Mouse (Mus musculus) embryo, embryonic 9.5 days (tissue): ENCODE data around the gene Aanat.

Experiments
- DNase-seq: peaks from one replicate; pipeline ENCODE4 v3.0.0-alpha.2; 2017; ENCODE audit errors: extremely low spot score

The Aanat gene

DNA sequence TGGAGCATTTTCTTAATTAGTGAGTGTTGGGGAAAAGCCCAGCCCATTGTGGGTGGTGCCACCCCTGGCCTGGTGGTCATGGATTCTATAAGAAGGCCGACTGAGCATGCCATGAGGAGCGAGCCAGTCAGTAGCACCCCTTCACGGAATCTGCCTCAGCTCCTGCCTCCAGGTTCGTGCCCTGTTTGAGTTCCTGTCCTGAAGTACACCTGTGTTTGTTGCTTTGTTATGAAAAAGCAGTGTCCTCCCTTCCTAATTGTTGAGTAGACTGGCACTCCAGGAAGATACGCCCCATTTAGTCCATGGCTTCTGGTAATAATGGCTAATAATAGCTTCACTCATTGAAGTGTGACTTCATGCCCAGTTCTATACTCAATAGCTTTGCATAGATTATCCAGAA, at the start of gene Aanat:
Gene Aanat, plus strand, starts transcription at position 123 of the 400 bp plus-strand sequence.
- DNase-seq = no peak

DNA sequence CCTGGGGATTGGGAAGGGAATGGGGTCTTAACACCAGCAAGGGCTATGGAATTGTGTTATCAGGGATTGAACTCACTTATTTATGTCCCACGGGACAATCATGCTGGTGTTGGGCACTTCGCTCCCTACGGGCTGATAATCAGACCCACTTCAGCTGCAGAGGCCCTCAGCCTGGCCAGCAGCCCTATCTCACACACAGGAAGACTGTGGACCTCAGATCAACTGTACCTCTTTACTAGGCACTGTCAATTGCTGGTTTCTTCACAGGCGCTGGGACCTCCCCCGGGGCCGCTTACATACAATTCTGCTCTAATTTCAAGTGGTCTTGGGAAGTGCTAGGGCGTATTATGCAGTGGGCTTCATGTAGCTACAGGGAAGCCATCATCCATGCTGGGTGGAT, 49.5 kb upstream of the Aanat start:
- no peak for DNase-seq

DNA sequence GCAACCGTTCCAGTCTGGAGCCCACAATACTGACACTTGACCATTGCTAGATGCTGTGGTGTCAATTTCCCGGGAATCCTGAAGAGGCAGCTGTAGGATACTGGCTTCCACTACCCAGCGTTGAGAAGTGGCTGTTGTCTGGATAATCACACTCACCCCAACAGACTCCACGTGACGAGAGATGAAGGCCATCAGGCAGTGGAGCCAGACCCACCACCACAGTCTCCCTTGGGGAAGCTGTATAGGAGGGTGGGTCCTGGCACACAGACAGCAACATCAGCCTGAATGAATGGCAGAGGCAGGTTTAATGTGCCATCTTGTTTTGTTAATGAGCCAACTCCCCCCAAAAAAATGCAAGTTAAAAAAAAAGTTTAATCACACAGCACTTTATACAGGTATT, 48.8 kb upstream of the Aanat start:
- DNase-seq = no peak

DNA sequence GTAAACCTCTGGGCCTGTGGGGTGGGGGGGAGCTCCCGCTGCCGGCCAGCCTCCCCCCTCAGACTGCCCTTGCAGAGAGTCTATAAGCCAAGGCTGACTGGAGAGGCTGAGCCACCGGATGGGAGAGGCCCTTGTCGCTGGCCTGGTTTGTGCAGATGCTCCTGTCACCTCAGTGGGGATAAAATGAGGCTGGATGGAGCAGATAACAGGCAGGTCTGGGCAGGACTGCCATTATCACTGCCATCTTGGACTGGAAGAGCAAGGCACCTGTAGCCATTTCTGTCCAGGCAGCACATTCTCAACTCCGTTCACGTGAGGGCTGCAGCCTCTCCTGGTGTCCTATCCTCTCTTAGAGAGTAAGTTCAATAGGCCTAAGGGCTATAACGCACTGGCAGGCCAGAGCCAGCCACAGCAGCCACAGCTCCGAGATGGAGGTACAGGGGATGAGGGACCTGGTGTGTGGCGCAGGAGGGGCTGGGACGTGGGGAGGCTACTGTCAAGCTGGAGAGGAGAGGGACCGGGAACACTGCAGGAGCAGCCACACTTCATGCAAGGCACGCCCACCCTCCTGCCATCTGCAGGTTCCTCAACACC, 48.0 kb upstream of the Aanat start:
- no peak for DNase-seq

DNA sequence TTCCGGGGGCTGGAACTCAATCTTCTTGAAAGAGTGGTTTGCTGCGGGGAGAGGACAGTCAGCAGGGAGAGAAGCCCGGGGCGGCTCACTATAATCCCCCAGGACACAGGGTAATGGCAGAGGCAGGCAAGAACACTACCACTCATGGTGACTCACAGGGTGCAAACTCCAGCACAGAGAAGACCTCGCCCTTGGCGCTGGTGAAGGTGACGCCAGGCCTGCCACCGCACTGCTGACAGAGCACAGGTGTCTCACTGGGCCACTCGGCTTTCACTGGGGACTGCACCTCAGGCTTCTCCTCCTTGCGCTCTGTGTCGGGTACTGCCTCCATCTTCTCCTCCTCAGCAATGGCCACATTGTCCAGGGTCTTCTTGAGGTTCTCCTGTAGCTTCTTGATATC, 45.0 kb upstream of the Aanat start:
- DNase-seq = no peak

DNA sequence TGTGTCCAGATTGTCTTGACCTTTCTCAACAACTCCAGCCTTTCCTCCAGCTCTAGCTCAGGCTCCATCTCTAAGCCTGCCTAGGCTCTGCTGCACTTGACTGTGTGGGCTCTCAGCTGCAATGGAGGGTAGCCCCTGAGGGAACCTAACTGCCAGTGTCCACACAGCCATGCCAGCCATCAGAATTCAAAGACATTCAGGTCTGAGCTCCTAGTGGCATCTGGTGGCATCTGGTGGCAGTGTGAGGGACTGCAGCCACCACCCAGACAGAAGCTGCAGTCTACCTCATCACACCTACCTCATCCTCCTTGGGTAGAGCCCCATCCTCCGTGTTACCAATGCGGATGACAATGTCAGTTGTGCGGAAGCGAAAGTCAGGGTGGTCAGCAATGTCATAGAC, 43.1 kb upstream of the Aanat start:
- DNase-seq = no peak

DNA sequence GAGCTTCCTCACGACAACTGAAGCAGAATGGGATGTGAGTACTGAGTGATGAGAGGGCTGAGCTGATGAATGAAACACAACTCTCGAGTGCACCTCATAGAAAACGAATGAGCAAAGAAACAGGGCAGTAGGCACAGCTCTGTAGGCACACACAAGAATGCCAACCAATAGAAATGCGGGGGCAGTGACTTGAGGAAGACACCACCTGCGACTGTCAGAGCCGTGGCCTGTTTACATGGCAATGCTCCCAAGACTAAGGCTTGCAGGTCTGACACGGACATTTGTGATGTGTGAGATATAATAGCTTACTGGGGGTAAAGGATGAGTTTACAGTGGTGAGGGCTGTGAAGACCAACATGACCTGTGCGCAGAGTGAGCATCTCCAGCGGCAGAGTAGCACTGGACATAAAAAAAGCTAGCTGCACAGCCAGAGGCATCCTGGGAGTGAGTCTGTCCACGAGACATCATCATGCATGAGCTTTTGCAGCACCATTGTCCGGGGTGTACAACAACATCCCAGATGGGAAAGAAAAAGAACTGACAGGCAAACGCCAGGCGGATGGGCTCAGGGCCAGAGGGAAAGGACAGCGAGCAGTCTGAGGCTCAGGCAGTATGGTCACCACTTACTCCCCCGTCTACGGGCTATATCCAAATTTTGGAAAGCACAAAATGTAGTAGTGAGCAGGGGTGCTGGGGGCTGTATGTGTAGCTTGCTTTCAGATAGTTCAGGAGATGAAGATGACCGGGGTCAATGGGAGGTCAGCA, 38.8 kb upstream of the Aanat start:
- no peak for DNase-seq

DNA sequence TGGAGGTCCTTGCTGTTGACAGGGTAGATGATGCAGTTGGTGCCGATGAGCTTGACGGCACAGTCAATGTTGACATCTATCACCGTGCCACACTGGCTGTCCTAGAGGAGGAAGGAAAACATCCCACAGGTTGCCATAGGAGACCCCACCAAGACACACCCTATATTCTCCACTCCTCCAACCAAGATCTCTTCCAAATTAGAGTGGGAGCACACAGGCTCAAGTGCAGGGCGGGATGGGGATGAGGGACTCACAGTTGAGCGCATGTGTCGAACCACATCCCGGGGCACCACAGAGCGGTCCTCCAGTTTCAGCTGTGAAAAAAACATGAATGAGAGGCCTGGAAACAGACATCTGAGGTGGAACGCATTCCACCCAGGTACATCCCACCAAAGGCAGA, 37.5 kb upstream of the Aanat start:
- DNase-seq = no peak

DNA sequence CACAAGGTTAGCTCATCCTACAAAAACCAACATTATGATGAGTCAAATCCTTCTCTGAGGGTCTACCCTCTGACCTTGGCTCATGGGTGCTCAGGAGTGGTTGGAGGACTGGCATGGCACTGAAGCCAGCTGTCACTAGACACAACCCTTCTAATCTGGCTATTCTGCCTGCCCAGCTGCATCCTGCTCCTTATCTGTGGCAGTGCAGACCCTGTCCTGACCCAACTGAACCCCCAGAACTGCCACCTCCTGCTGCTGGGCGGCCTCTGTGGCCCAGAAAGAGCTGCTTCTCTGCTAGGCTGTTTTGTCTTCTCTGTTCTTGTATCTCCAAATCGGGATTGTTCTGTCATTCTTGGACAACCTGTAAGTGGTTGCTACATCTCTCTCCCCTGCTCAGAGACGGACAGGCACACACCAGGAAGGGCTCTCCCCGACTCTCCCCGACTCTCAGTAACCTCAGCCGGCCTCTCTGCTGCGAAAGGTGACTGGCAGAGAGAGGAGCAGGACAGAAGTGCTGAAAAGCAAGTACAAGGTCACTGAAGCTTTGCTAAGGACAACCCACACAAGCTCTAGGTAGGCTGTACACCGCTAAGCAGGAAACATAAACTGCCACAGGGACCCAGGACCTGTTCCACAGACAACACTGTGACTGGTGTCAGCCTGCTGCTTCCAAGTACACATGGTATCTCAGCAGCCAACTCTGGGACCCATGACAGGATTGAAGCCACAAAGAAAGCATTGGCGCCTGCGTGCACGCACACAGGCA, 36.8 kb upstream of the Aanat start:
- no peak for DNase-seq

DNA sequence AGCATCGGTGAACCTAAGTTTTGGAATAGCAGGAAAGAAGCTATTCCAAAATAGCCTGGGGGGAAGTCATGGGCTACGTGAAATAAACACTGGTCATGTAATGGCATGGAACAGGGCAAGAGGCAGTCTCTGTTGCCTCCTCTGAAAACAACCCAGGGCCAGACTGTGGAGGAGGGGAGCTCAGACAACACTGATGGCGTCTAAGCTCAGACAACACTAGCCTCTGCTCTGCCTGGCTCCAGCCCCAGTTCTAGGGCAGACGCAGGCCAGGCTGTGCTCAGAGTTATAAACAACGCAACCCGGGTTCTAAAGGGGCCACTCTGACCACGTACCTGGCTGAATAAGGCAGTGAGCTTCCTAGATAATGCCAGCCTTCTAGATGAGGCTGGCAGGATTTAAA, 35.5 kb upstream of the Aanat start:
- DNase-seq = no peak

DNA sequence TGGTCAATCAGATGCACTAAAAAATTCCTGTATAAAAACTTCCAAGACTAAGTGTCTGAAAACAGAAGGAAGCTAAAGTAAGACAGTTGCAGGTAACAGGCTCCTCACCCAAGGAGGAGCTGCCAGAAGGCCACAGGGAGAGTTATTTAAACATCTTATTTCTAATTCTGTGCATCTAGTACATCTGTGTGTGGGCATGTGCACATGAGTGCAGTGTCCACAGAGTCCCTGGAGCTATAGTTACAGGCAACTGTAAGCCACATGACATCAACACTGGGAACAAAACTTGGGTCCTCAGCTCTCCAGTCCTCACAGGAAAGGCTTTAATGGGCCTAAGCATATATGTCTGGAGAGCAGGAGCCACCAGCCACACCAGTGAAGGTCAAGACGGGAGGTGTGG, 34.0 kb upstream of the Aanat start:
- no peak for DNase-seq

DNA sequence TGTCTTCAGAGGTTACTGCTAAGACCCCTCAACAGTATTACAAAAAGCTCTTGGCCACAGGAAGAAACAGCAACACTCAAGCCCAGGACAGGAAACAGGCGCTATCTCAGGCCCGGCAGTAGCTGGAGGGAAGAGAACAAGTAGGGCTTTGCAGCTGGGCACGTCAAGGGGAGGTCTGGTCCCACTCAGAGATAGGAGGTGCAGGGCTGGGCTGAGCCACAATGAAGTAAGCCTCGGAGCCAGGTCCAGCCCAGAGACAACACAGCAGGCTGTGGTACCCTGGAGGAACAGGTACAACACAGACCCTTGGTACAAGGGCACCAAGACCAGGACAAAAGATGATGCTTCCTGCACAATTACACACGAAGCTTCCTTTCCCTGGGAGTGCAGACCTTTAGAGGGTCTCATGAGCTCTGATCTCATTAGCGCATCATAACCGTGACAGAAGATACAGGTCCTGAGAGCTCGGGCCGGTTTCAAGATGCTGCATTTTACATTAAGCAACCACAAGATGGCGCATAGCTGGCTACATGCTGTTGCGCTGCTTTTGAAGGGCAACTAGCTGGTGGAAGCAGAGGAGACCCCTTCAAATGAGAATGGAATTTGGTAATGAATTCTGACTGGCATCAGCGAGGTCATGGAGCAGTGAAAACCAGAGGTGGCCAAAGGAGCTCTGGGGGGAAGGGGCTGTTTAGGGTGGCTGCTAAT, 31.9 kb upstream of the Aanat start:
- peak; percentile 42 for DNase-seq

DNA sequence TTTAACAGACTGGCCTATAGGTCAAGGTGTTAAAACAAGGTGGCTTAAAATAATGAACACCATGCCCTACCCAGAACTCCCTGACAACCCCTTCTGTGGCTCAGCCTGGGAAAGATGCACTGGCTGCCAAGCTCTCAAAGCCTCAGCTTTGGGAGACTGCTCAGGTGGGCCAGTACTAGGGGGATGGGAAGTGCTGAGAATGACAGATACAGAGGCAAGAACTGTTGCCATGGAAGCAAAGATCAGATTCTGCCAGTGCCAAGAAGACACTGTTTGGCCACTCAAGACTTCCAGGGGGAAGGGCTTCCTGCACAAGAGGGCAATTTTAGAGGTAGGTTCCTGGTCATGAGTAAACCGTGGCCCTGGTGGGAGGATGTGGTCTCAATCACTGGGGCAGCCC, 30.7 kb upstream of the Aanat start:
- no peak for DNase-seq

DNA sequence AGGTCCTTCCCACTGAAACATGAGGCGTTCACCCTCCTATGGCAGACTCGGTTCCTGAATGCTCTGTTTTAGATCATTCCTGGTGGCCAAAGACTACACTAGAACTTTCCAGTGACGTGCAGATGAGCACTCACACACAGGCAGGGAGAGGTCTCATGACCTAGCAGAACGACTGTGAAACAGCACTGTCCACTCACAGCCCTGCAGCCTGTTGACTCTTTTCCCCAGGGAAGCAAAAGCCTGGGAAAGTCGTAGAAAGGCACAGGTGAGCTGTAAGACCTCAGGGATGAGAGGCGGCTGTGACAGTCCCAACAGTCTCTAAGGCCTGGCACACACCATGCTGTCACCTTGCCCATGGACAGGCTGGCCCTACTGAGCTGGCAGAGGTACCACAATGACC, 29.9 kb upstream of the Aanat start:
- no peak for DNase-seq

DNA sequence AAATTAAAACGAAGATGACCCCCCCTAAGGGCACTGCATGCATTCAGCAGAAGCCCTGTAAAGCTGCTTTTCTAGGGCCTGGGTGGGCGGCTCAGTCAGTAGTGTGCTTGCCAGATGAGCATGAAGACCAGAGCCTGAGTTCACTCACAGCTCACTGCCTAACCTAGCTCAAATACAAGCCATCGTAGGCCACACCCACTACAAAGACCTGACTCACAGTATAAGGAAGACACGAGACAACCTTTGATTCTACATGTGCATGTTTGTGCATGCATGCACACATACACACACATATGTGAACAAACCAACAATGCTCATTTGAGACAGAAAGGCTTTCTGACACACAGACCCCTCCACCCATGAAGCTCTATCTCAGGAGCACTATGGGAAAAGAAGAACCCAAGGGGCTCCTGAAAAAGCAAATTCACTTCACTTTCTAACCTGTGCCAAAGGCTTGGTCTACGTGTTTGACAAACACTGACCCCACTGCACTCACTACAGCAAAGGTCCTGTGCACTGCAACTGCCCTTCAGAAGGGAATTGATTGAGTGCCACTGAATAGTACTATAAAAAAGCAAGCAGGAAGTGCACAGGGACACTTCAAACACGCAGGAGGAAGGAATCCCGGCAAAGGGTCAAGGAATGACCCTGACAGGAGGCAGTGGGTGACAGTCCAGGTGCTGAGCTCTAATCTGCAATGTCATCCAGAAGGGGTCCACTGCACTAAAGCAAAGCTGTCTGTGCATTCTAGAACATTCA, 20.8 kb upstream of the Aanat start:
- no peak for DNase-seq

DNA sequence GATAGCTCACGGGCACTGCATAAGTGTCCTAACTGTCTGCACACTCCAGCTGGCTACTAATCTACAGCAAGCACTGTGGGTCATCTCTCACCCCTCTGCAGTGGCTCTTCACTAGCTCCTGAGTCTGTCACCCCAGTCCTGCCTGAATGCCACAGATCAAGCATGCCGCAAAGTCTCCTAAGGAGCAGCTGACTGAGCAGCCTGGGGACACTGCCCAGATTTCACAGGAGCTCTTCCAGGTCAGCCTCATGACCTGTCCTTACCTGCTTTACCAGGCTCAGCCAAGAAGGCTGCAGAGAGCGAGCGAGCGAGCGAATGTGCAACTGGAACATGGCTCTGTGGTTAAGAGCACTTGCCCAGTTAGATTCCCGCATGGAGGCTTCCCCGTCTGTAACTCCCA, 18.7 kb upstream of the Aanat start:
- DNase-seq = no peak

DNA sequence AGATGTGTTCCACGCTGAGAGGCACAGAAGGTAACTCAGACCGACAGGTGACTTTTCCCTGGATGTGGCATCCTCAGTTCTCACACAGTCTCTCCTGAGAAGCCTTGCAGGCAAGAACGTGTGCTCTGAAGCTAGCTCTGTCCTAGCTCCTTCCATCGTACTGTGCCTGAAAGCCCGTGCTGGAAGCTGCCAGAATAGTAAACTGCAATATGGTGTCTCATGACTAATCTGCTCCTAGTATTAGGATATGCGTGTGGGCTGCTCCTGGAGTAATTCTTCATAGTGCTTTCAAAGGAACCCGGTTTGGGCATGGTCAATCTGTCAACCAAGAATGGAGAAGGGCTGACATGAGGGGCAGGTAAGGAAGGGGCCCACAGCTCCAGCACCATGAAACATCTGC, 15.4 kb upstream of the Aanat start:
- DNase-seq = no peak

DNA sequence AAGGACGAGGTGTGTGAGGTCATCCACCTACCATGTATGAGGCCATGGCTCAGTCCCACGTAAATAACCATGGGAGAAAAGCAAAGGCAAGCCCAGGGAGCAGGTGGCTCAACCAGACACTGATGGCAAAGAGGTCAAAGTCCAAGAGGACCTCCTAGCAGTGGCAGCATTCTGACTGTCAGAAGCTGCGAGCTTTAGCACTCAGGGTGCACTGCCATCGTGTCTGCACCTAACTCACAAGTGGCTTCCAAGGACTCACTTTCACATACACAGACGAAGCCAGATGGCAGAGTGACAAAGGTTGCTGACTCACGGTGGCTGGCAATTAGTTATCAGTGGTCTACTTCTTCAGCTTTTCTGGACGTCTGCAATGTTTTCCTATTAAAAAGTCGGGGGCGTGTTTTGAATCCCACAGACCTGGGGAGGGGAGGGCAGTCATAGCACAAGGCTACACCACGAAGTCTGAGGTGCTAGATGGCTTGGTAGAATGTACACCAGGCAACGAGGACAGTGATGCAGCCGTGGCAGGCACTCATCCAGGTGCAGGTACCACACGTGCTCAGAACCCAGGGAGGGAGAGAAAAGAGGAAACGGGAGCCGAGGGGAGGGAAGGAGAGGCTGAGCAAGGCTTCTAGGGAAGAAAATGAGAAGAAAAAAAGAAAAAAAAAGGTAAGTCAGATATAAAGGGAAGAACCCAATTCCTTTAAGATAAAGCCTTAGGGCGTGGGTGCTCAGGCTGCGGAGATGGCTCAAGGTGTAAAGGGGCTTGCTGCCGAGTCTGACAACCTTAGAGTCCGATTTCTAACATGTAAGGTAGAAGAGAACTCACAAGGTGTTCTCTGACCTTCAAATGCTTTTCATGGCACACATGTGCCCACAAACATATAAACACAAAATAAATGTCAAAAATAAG, 14.2 kb upstream of the Aanat start:
- DNase-seq = no peak

DNA sequence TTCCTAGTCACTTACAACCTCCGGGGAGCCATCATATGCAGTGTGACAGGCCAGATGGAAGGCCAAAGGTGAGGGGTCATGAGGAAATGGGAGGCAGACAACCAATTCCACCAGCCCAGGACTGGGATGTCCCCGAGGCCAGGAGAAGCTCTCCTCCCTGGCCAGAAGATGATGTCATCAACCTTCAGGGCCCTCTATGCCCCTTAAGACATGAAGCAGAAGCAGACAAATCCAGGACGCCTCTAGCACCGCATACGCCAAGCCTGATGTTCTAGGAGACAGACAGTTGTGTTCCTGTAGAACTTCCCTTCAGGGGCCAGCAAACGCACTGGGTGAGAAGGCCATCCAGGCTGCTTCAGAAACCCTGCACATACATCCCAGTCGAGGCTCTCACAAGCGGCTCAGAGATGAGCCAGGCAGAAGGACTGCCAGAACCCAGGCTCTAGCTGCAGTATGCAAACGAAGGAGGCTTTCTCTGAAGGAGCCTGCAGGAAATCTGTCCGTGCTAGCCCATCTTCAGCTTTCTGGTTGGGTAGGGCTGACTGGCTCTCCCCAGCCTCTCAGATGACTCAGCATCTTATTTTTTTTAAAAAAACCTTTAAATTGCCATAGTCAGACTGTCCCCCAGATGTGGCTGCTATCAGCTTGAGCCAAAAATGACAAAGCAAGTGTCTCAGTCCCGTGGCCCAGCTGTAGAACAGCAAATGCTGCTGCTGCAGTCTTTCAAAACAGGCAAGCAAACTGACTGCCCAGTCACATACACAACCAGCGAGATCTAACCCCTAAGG, 13.3 kb upstream of the Aanat start:
- no peak for DNase-seq

DNA sequence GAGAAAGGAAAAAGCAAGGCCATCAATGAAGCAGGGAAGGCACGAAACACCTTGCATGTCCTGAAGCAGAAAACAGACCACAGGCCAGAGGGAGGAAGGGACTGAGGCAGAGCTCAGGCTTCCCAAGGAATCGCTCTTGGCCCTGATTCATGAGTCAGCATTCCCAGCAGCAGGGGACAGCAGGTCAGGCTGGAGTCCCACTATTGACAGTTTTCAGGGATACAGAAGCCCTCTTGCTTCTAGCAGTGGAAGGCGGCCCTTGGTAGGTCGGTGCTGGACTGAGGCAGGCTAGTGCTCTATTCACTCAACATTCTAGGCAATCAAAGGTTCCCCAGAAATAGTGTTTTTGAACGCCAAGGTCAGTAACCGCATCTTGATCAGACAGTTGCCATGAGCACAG, 11.7 kb upstream of the Aanat start:
- no peak for DNase-seq
